Mouse (Mus musculus) liver, adult 2 months (tissue): ENCODE data around the gene Ext2. TPM values are rescaled to one million over a fixed set of nuclear protein-coding genes. Genes with fewer than 3 reads are reported as not detected.
A peak's percentile ranks its signal among the peaks of the same experiment; 100 is the strongest.

Source experiments
- DNase-seq: peaks from one replicate; pipeline ENCODE4 v3.0.0-alpha.2; 2011; ENCODE audit warnings: low read depth, low spot score; ENCODE audit errors: extremely low read depth
- H3K27ac ChIP-seq: fragments of 200-500 bp; replicated peaks from 2 replicates; pipeline ENCODE4 v1.5.1; 2012; ENCODE audit warnings: low read depth, mild to moderate bottlenecking, control low read depth, inconsistent platforms, low read length; ENCODE audit not compliant: insufficient read depth
- H3K27me3 ChIP-seq: fragments of 200-500 bp; 2 replicates; pipeline ENCODE4 v1.6.1; 2012; ENCODE audit warnings: mild to moderate bottlenecking, moderate library complexity, low read length, inconsistent platforms; ENCODE audit not compliant: control insufficient read depth, insufficient read depth
- H3K36me3 ChIP-seq: fragments of 200-500 bp; 2 replicates; pipeline ENCODE4 v1.6.1; 2012; ENCODE audit warnings: low read length, inconsistent platforms; ENCODE audit not compliant: control insufficient read depth, insufficient read depth
- H3K4me1 ChIP-seq: fragments of 200-500 bp; 2 replicates; pipeline ENCODE4 v1.6.1; 2011; ENCODE audit warnings: low read length; ENCODE audit not compliant: control insufficient read depth, insufficient read depth
- H3K4me3 ChIP-seq: fragments of 200-500 bp; 2 replicates; pipeline ENCODE4 v1.5.1; 2011; ENCODE audit warnings: low read depth, mild to moderate bottlenecking, control low read depth, low read length, moderate library complexity; ENCODE audit not compliant: insufficient read depth
- H3K79me2 ChIP-seq: fragments of 200-500 bp; 2 replicates; pipeline ENCODE4 v1.6.1; 2012; ENCODE audit warnings: inconsistent platforms, mild to moderate bottlenecking, low read length, moderate library complexity; ENCODE audit not compliant: control insufficient read depth, insufficient read depth
- H3K9ac ChIP-seq: fragments of 200-500 bp; 2 replicates; pipeline ENCODE4 v1.6.1; 2012; ENCODE audit warnings: low read depth, mild to moderate bottlenecking, control low read depth, inconsistent platforms, low read length
- CTCF ChIP-seq: fragments of 200-500 bp; IDR thresholded peaks from 2 replicates; pipeline ENCODE4 v1.5.1; 2011; ENCODE audit warnings: low read depth, low read length, control low read depth
- POLR2A ChIP-seq: fragments of 200-500 bp; IDR thresholded peaks from 2 replicates; pipeline ENCODE4 v1.6.1; 2011; ENCODE audit warnings: low read length, control low read depth; ENCODE audit not compliant: insufficient read depth; ENCODE audit errors: extremely low read depth
- WGBS: fragments of 180-500 bp; shearing (Covaris S2); methylation state at CpG from one replicate; pipeline ENCODE4 v1.1.7; 2018; 5-methylcytosine and 5-hydroxymethylcytosine counted together
- polyA plus RNA-seq: library from polyadenylated mRNA; depleted of rRNA; stranded (reverse); fragments of >200 nt; gene quantifications from 2 replicates; pipeline ENCODE4 v1.2.3, GENCODE M21; 2012; rRNA removed
- total RNA-seq: library from RNA; depleted of rRNA; stranded (reverse); fragments of >200 nt; gene quantifications from 2 replicates; pipeline ENCODE4 v1.2.3, GENCODE M21; 2014; rRNA removed

Gene Ext2
- total and polyA plus RNA-seq, 2 experiments, result 14.1 to 19.1 TPM

- no peaks in the 10 kb centered on the region for H3K27me3 ChIP-seq
- WGBS, result 73% methylated on average over 19 of the region's 19 CpGs
- no peak for DNase-seq
- no peak overlapping the region for H3K27ac ChIP-seq
- no peaks in the 10 kb centered on the region for H3K36me3 ChIP-seq
- no peak overlapping the region for H3K9ac ChIP-seq
- TF ChIP-seq POLR2A, result no peak
- TF ChIP-seq CTCF, result no peak
- no peaks in the 10 kb centered on the region for H3K79me2 ChIP-seq
- H3K4me3 ChIP-seq, result no peak overlapping the region
- no peaks in the 10 kb centered on the region for H3K4me1 ChIP-seq
Observed at GRCm38 (mm10) chr2:93618447-93619199, 203.7 kb downstream of the Ext2 start.

DNA sequence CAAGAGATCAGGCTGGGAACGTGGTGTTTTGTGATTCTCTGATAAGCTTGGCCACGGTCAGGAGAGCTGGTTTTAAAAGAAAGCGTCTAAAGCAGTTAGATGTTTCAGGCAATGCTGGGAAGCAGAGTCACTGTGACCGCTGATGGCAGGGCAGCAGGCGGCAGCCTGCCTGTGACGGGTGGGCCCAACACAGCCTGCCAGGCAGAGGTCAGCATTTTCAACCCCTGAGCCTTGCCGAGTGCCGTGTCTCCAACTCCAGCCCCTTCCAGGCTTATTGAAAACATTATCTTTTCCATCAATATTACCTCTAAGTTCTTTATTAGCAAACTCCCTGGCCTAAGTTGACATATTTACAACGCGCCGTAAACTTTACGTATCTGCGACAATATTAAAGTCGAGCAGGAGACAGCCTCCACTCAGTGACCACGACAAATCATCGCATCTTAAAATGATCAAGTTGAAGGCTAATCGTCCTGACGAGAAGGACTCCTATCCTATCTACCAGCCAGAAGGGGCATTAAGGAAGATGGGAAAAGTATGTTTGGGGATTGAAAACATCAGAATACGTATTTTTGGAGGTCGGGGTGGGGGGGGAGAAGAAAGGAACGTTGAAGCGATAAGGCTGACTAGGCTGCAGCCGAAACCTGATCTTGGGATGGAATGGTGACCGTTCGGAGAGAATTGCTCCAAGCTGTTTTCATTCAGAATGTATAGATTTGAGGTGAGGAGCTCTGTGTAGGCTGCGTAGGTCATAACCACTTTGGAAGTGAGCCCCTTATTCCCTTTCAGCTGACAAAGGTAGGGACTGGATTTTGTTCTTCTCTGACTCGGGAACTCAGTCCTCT is 206.3 kb downstream of the Ext2 start:
- Histone ChIP-seq H3K4me1 (no peaks in the 10 kb centered on the region), H3K79me2 (no peaks in the 10 kb centered on the region), H3K36me3 (no peaks in the 10 kb centered on the region), H3K27ac (no peak overlapping the region), H3K27me3 (no peaks in the 10 kb centered on the region), H3K4me3 (no peak overlapping the region), H3K9ac (no peak overlapping the region)
- no peak for TF ChIP-seq CTCF
- DNase-seq, result no peak
- WGBS, result 84% methylated on average over 27 of the region's 27 CpGs

DNA sequence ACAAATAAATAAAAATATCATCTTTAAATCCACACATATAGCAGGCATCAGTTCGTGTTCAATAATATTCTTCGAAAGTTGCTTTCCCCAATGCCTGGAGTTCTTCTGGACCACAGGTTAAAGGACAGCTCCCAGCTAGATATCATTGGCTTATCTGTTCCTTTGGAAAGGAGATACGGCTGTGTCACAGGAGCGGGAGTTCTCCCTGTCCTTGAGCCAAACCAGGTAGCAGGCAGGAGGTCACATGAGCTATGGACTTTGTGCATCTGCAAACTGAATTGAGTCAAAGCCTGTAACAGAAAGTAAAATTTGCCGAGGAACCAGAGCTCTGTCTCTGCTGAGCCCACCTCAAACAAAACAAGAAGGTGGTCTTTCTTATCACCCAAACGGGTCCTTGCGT is 209.3 kb downstream of the Ext2 start:
- no peaks in the 10 kb centered on the region for H3K79me2 ChIP-seq
- no peak overlapping the region for H3K9ac ChIP-seq
- DNase-seq, result peak; percentile 78
- no peak overlapping the region for H3K4me3 ChIP-seq
- H3K36me3 ChIP-seq, result no peaks in the 10 kb centered on the region
- WGBS, result 34% methylated on average over 7 of the region's 7 CpGs
- no peak overlapping the region for H3K27ac ChIP-seq
- TF ChIP-seq CTCF, result no peak
- TF ChIP-seq POLR2A, result no peak
- H3K27me3 ChIP-seq, result no peaks in the 10 kb centered on the region
- no peaks in the 10 kb centered on the region for H3K4me1 ChIP-seq

Other genes with a start within 250 kb of the Ext2 start
- not detected in 2 replicates for gene Alx4, start 180.2 kb downstream of the Ext2 start, total RNA-seq
- gene Alx4, start 180.2 kb downstream of the Ext2 start, polyA plus RNA-seq, result not detected in 2 replicates
- 3.4 and 4.1 TPM in 2 replicates for gene Accs, start 27.4 kb upstream of the Ext2 start, total RNA-seq
- gene Accs, start 27.4 kb upstream of the Ext2 start, polyA plus RNA-seq, result 4.0 and 7.2 TPM in 2 replicates
- not detected in 2 replicates for gene Accsl, start 46.6 kb upstream of the Ext2 start, total RNA-seq
- gene Accsl, start 46.6 kb upstream of the Ext2 start, polyA plus RNA-seq, result not detected in 2 replicates
- 0.46 and 0.94 TPM in 2 replicates for gene Gm13889, start 134.6 kb upstream of the Ext2 start, total RNA-seq
- gene Gm13889, start 134.6 kb upstream of the Ext2 start, polyA plus RNA-seq, result 3.5 and 4.3 TPM in 2 replicates
- not detected in 2 replicates for gene Gm27027, start 173.8 kb upstream of the Ext2 start, total RNA-seq
- not detected in 2 replicates for gene Gm27027, start 173.8 kb upstream of the Ext2 start, polyA plus RNA-seq
- 24.9 and 27.9 TPM in 2 replicates for gene Alkbh3, start 188.2 kb upstream of the Ext2 start, total RNA-seq
- gene Alkbh3, start 188.2 kb upstream of the Ext2 start, polyA plus RNA-seq, result 33.0 and 33.6 TPM in 2 replicates